Mouse (Mus musculus) MEL (cell line): ENCODE results near the gene Clk1. TPM values are rescaled to one million over a fixed set of nuclear protein-coding genes. Genes with fewer than 3 reads are reported as not detected.

ENCODE experiments used
- DNase-seq: peaks from one replicate; pipeline ENCODE4 v3.0.0; 2011; ENCODE audit warnings: low read depth, low spot score
- H3K27ac ChIP-seq: 2 replicates; pipeline ENCODE4 v1.5.1; 2012; ENCODE audit warnings: low read depth, mild to moderate bottlenecking, control low read depth, low read length, moderate library complexity; ENCODE audit not compliant: control insufficient read depth
- H3K27me3 ChIP-seq, 2 experiments: fragments of 150-350 bp in 1 of 2; sonication (generic) in 1 of 2; 2 replicates each; pipeline ENCODE4 v1.6.1; 2012; ENCODE audit warnings: low read length in 2 of 2, mild to moderate bottlenecking in 2 of 2, improper control_type of control experiment in 1 of 2, moderate library complexity in 1 of 2; ENCODE audit not compliant: insufficient read depth in 2 of 2, control insufficient read depth in 1 of 2
- H3K36me3 ChIP-seq, 2 experiments: 2 replicates each; pipeline ENCODE4 v1.6.1; 2012 to 2014; ENCODE audit warnings: low read length in 2 of 2, improper control_type of control experiment in 1 of 2, inconsistent platforms in 1 of 2, mild to moderate bottlenecking in 1 of 2; ENCODE audit not compliant: insufficient read depth in 2 of 2, control insufficient read depth in 1 of 2
- H3K4me1 ChIP-seq, 2 experiments: fragments of 150-350 bp in 1 of 2; sonication (generic) in 1 of 2; 2 replicates each; pipeline ENCODE4 v1.6.1; 2012; ENCODE audit warnings: low read length in 2 of 2, improper control_type of control experiment in 1 of 2, mild to moderate bottlenecking in 1 of 2; ENCODE audit not compliant: insufficient read depth in 2 of 2, control insufficient read depth in 1 of 2
- H3K4me3 ChIP-seq, 2 experiments: fragments of 150-350 bp in 1 of 2; sonication (generic) in 1 of 2; 2 replicates each; pipeline ENCODE4 v1.5.1; 2012; ENCODE audit warnings: low read depth in 2 of 2, low read length in 2 of 2, mild to moderate bottlenecking in 2 of 2, moderate library complexity in 2 of 2, control low read depth in 1 of 2, improper control_type of control experiment in 1 of 2; ENCODE audit not compliant: control insufficient read depth in 1 of 2, insufficient read depth in 1 of 2
- H3K79me2 ChIP-seq: 2 replicates; pipeline ENCODE4 v1.6.1; 2012; ENCODE audit warnings: mild to moderate bottlenecking, low read length, moderate library complexity; ENCODE audit not compliant: control insufficient read depth, poor library complexity, insufficient read depth
- H3K9ac ChIP-seq: 2 replicates; pipeline ENCODE4 v1.6.1; 2012; ENCODE audit warnings: low read depth, mild to moderate bottlenecking, control low read depth, low read length, moderate library complexity; ENCODE audit not compliant: control insufficient read depth, poor library complexity, severe bottlenecking
- H3K9me3 ChIP-seq: fragments of 150-350 bp; sonication (generic); replicated peaks from 2 replicates; pipeline ENCODE4 v1.6.1; 2012; ENCODE audit warnings: mild to moderate bottlenecking, low read length, improper control_type of control experiment, moderate library complexity; ENCODE audit not compliant: insufficient read depth
- CHD1 ChIP-seq: IDR thresholded peaks from 2 replicates; pipeline ENCODE4 v1.6.1; 2012; ENCODE audit warnings: low read depth, mild to moderate bottlenecking, inconsistent platforms, low read length, improper control_type of control experiment
- E2F4 ChIP-seq: IDR thresholded peaks from 2 replicates; pipeline ENCODE4 v1.6.1; 2011; ENCODE audit warnings: low read depth, low read length, improper control_type of control experiment, borderline replicate concordance
- ELF1 ChIP-seq: IDR thresholded peaks from 2 replicates; pipeline ENCODE4 v1.6.1; 2014; ENCODE audit warnings: low read depth, mild to moderate bottlenecking, inconsistent platforms, low read length, improper control_type of control experiment, moderate library complexity
- EP300 ChIP-seq, 2 experiments: IDR thresholded peaks; 2 replicates each; pipeline ENCODE4 v1.6.1; 2011; ENCODE audit warnings: improper control_type of control experiment in 2 of 2, low read length in 2 of 2, low read depth in 1 of 2, mild to moderate bottlenecking in 1 of 2
- ETS1 ChIP-seq: IDR thresholded peaks from 2 replicates; pipeline ENCODE4 v1.6.1; 2012; ENCODE audit warnings: low read depth, mild to moderate bottlenecking, inconsistent platforms, low read length, improper control_type of control experiment, moderate library complexity
- GABPA ChIP-seq: IDR thresholded peaks from 2 replicates; pipeline ENCODE4 v1.6.1; 2012; ENCODE audit warnings: low read depth, mild to moderate bottlenecking, inconsistent platforms, low read length, improper control_type of control experiment, moderate library complexity
- GATA1 ChIP-seq: IDR thresholded peaks from 2 replicates; pipeline ENCODE4 v1.6.1; 2011; ENCODE audit warnings: low read depth, low read length, improper control_type of control experiment
- HCFC1 ChIP-seq: IDR thresholded peaks from 2 replicates; pipeline ENCODE4 v1.6.1; 2012; ENCODE audit warnings: low read depth, mild to moderate bottlenecking, inconsistent platforms, low read length, improper control_type of control experiment, moderate library complexity
- JUND ChIP-seq: IDR thresholded peaks from 2 replicates; pipeline ENCODE4 v1.6.1; 2011; ENCODE audit warnings: low read depth, mild to moderate bottlenecking, improper control_type of control experiment, low read length
- KAT2A ChIP-seq: conservative IDR thresholded peaks from 2 replicates; pipeline ENCODE4 v1.6.1; 2012; ENCODE audit warnings: low read depth, low read length, improper control_type of control experiment, inconsistent platforms
- MAX ChIP-seq: IDR thresholded peaks from 2 replicates; pipeline ENCODE4 v1.6.1; 2011; ENCODE audit warnings: low read length, improper control_type of control experiment
- MAZ ChIP-seq: IDR thresholded peaks from 2 replicates; pipeline ENCODE4 v1.6.1; 2012; ENCODE audit warnings: low read depth, mild to moderate bottlenecking, inconsistent platforms, low read length, improper control_type of control experiment
- MEF2A ChIP-seq: IDR thresholded peaks from 2 replicates; pipeline ENCODE4 v1.6.1; 2014; ENCODE audit warnings: low read depth, mild to moderate bottlenecking, inconsistent platforms, low read length, improper control_type of control experiment; ENCODE audit not compliant: poor library complexity, insufficient replicate concordance, severe bottlenecking; ENCODE audit errors: extremely low read depth
- MYB ChIP-seq: IDR thresholded peaks from 2 replicates; pipeline ENCODE4 v1.6.1; 2011; ENCODE audit warnings: mild to moderate bottlenecking, low read depth, low read length, improper control_type of control experiment
- MYC ChIP-seq: IDR thresholded peaks from 2 replicates; pipeline ENCODE4 v1.6.1; 2011; ENCODE audit warnings: low read depth, mild to moderate bottlenecking, low read length, improper control_type of control experiment, moderate library complexity
- NELFE ChIP-seq: IDR thresholded peaks from 2 replicates; pipeline ENCODE4 v1.6.1; 2011; ENCODE audit warnings: low read depth, low read length, improper control_type of control experiment
- NRF1 ChIP-seq: IDR thresholded peaks from 2 replicates; pipeline ENCODE4 v1.6.1; 2014; ENCODE audit warnings: low read depth, mild to moderate bottlenecking, inconsistent platforms, low read length, improper control_type of control experiment, moderate library complexity; ENCODE audit not compliant: poor library complexity, insufficient read depth, severe bottlenecking
- RCOR1 ChIP-seq: IDR thresholded peaks from 2 replicates; pipeline ENCODE4 v1.6.1; 2012; ENCODE audit warnings: low read depth, mild to moderate bottlenecking, inconsistent platforms, low read length, improper control_type of control experiment
- SIN3A ChIP-seq: IDR thresholded peaks from 2 replicates; pipeline ENCODE4 v1.6.1; 2012; ENCODE audit warnings: low read length, improper control_type of control experiment, inconsistent platforms
- SMC3 ChIP-seq: IDR thresholded peaks from 2 replicates; pipeline ENCODE4 v1.6.1; 2011; ENCODE audit warnings: low read depth, low read length, improper control_type of control experiment
- TAL1 ChIP-seq: IDR thresholded peaks from 2 replicates; pipeline ENCODE4 v1.6.1; 2012; ENCODE audit warnings: mild to moderate bottlenecking, inconsistent platforms, low read length, moderate library complexity, mixed read lengths
- TCF12 ChIP-seq: IDR thresholded peaks from 2 replicates; pipeline ENCODE4 v1.6.1; 2014; ENCODE audit warnings: low read depth, mild to moderate bottlenecking, inconsistent platforms, low read length, improper control_type of control experiment, moderate library complexity
- ZKSCAN1 ChIP-seq: IDR thresholded peaks from 2 replicates; pipeline ENCODE4 v1.6.1; 2012; ENCODE audit warnings: low read depth, mild to moderate bottlenecking, inconsistent platforms, low read length, improper control_type of control experiment, moderate library complexity
- polyA plus RNA-seq, 2 experiments: library from polyadenylated mRNA; stranded (reverse) in 1 of 2; unstranded in 1 of 2; fragments of >175 nt in 1 of 2; fragments of >200 nt in 1 of 2; gene quantifications; 2 replicates each; pipeline versions ENCODE4 v1.2.1 to v1.2.4; 2012; ENCODE audit warnings: low replicate concordance in 2 of 2, low read depth in 1 of 2; ENCODE audit not compliant: insufficient read length in 2 of 2, insufficient read depth in 1 of 2, missing spikeins in 1 of 2
- total RNA-seq: library from RNA; depleted of rRNA; stranded (reverse); fragments of 300-350 nt; gene quantifications from 2 replicates; pipeline ENCODE4 v1.2.3, GENCODE M21; 2012

The Clk1 gene
- total and polyA plus RNA-seq, 3 experiments: 35.8 to 1,029 (median 41.1) TPM

GRCm38 (mm10) chr1:58364551-58364950 is 59.3 kb downstream of the Clk1 start:
- no peak overlapping the region for H3K4me3 ChIP-seq
- peaks cover 0 to 4% of the 10 kb centered on the region in 2 experiments; a peak in 2 of 4 replicates for H3K4me1 ChIP-seq
- no peaks in the 10 kb centered on the region for H3K27me3 ChIP-seq
- TF ChIP-seq NRF1: no peak
- TF ChIP-seq SIN3A: no peak
- TF ChIP-seq MAX: no peak
- no peak for TF ChIP-seq ELF1
- TF ChIP-seq NELFE: no peak
- no peak for TF ChIP-seq KAT2A
- TF ChIP-seq JUND: no peak
- TF ChIP-seq ZKSCAN1: no peak
- no peaks in the 10 kb centered on the region; a peak in 1 of 4 replicates for H3K36me3 ChIP-seq
- no peak for DNase-seq
- H3K9me3 ChIP-seq: no peaks in the 10 kb centered on the region
- H3K9ac ChIP-seq: no peak overlapping the region
- no peaks in the 10 kb centered on the region for H3K79me2 ChIP-seq
- no peak overlapping the region for H3K27ac ChIP-seq

- TF ChIP-seq E2F4 (no peak), MEF2A (no peak), SMC3 (no peak), TCF12 (no peak), GABPA (no peak), MAZ (no peak), ETS1 (no peak), RCOR1 (no peak), TAL1 (no peak), EP300 (IDR thresholded peaks at IDR 0.05; ENCODE audit: low read depth in 1 of 2, low read length in 2 of 2) (no peak), SIN3A (no peak), ELF1 (no peak), GATA1 (no peak), ZKSCAN1 (no peak), KAT2A (no peak), HCFC1 (no peak), MYC (no peak), MYB (no peak), CHD1 (no peak)
- Histone ChIP-seq H3K9ac (no peak overlapping the region), H3K4me3 (no peak overlapping the region), H3K9me3 (no peaks in the 10 kb centered on the region), H3K36me3 (peaks cover 0 to 2% of the 10 kb centered on the region in 2 experiments; a peak in 1 of 4 replicates), H3K27ac (no peak overlapping the region), H3K79me2 (no peaks in the 10 kb centered on the region), H3K27me3 (no peaks in the 10 kb centered on the region), H3K4me1 (peaks cover 0 to 4% of the 10 kb centered on the region in 2 experiments; a peak in 2 of 4 replicates)
- no peak for DNase-seq
Observed at GRCm38 (mm10) chr1:58362296-58362695, 61.6 kb downstream of the Clk1 start.
